Mouse (Mus musculus): ENCODE measurements around the gene Prdx3.

The Prdx3 gene

DNA sequence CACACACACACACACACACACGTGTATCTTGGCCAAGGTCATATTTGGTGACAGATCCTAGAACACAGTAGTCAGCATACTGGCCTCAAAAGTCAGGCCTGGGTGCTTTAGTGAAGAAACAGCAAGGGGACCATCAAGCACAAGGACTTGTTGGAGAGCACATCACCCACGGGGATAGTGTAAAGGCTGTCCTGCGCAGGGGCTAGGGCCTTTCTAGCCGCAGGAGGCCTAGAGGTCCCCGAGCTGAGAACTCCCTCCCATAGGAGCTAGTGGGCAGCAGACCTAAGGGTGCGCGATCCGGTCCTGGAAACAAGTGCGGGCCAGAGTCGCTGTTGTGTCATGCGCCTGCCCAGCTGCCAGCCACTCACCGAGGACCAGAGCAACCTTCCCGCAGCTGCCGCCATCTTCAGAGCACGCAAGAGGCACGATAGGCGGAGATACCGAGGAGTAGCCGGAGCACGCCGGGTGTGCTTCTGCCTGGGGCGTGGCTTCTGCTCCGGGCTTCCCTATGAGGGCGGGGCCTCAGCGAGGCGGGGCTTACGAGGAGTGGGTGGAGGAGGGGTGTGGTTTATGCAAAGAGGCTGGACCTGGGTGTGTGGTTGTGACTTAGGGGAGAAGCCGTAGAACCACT lies at the start of gene Prdx3:
Gene Prdx3, minus strand, starts transcription at position 493 of the 631 bp plus-strand sequence.
- peak; percentile 96 for DNase-seq (ENCODE audit: low read depth, low spot score)

DNA sequence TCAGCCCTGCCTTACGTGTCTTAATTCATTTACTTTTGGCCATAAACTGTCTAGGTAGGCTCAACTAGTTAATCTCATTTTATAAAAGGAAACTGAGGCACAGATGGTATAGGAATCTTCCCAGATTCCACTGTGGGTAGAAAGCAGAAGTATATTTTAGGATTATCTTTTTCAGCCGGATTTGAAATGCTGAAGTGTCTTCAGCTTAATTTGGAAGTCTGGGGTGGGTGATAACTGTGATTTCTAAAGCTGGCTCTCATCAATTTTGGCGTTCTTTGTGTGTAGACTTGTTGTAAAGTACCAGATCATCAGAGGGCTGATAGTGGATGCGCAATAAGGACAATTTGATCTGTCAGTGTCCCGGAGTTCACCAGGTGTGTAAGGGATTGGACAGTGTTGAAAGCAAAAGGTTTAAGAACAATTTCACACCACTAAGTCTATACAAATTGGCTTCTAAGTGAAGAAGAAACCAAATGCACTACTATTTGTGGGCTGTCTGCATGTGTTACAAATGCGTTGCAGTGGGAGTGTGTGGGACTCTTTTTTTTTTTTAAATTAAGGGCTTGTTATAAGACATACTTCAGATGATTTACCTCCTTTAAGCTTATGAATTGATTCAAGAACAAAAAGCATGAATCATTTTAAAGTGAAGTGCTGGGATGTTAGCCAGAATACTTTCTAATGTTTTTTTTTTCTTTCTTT lies 42.7 kb upstream of the Prdx3 start:
- no peak for DNase-seq (ENCODE audit: low read depth, low spot score)

DNA sequence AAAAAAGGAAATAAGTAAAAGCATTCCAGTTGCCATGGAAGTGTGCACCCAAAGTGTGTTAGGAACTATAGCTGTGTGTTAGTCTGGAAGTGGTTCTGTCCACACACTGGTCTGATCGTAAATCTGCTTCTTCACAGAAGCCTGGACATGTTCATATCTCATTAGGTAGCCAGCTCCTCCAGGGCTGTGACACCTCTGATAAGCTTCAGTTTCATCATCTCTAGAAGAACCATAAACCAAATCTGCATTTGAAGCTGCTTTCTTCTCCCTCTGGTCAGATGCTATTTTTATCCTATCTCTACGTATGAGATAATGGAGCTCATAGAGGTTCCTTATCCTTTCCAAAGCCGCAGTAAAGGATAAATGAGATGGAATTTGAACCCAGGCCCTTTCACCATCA lies 41.5 kb upstream of the Prdx3 start:
- DNase-seq (ENCODE audit: low read depth, low spot score), result no peak

DNA sequence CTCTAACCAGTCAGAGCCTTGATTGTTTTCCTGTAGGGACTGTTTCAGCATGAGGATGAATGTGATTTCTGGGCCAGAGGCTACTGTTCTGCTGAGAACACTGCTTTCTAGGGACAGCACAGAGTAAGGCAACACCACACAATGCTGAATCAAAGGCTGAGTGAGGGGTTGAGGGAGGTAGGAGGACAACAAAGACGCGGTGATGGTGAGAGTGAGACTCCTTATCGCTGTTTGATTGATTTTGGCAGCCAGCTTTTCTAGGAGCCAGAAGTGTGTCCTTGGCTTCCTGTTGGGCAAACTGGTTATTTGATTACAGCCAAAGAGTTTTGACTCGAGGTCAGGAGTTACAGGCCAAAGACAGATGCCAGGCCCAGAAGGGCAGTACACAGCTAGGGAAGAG lies 40.9 kb upstream of the Prdx3 start:
- no peak for DNase-seq (ENCODE audit: low read depth, low spot score)

DNA sequence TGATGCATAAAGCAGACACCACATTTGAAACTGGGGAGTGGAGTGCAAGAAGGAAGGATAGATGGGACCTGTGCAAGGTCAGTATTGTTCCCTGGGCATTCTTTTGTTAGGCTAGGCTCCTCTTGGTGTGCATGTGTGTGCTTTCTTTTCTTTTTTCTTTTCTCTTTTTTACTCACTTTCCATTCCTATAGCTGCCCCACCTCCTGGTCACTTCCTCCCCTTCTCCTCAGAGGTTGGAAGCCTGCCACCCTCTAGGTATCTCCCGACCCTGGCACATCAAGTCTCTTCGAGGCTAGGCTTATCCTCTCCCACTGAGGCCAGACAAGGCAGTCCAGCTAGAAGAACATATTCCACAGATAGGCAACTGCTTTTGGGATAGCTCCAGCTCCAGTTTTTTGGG lies 37.3 kb upstream of the Prdx3 start:
- DNase-seq (ENCODE audit: low read depth, low spot score), result no peak

DNA sequence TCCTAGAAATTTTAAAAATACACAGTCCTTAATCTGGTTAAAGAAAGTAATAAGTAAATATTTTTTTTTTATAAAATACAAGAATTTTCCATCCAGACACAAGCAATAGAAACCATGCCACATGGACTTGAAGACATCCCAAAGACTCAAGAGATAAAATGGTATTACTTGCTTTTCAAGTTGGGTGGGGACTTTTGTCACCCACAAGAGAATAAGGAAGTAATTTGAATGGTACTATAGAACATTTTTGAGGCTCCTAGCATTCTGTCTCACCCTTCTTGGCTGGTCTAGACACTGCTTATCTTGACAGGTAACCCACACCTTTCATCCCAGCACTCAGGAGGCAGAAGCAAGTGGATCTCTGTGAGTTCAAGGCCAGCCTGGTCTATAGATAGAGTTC lies 35.9 kb upstream of the Prdx3 start:
- peak; percentile 16 for DNase-seq (ENCODE audit: low read depth, low spot score)

DNA sequence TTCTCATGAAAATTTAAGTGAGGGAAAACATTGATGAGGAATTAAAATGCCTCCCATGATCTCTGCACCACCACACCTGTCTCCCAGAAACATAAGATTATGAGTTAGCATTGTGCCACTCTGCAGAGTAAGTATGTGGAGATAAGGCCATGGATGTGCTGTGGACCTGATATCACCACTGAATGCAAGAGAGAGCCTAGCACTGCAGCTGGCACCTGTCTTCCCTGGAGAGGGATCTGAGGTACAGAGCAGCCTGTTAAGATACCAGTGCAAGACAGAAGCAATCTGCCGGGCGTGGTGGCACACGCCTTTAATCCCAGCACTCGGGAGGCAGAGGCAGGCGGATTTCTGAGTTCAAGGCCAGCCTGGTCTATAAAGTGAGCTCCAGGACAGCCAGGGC lies 31.1 kb upstream of the Prdx3 start:
- DNase-seq (ENCODE audit: low read depth, low spot score), result no peak

DNA sequence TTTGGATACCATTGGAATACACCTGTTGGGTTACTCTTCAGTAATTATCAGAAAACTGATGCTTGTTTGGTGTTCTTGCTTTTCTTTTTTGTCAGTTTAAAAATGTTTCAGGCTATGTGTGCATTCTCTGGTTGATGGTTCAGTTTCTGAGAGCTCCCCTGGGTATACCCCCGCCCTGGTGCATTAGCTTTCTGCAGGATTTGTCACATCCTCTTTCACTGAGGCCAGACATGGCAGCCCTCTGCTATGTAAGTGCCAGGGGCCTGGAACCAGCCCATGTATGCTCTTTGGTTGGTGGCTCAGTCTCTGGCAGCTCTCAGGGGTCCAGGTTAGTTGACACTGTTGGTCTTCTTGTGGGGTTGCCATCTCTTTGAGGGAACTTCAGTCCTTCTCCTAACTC lies 29.6 kb upstream of the Prdx3 start:
- DNase-seq (ENCODE audit: low read depth, low spot score), result peak; percentile 52

DNA sequence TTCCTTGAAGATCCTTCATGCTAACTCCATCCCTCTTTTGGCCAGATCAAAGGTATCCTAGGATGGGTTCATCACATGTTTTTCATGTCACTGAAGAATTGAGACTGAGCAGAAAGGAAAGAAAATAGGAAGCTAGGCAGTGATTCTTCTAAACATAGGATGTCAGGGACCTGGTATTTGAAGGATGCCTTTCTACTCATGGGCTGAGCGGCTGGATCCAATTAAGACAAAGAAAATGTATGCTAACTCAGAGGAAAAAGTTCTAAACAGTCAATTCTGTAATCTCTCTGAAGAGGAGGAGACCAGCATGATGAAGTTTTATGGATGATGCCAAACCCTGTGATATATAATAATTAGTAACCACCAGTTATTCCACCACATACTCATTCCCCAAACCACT lies 28.8 kb upstream of the Prdx3 start:
- DNase-seq (ENCODE audit: low read depth, low spot score), result no peak

DNA sequence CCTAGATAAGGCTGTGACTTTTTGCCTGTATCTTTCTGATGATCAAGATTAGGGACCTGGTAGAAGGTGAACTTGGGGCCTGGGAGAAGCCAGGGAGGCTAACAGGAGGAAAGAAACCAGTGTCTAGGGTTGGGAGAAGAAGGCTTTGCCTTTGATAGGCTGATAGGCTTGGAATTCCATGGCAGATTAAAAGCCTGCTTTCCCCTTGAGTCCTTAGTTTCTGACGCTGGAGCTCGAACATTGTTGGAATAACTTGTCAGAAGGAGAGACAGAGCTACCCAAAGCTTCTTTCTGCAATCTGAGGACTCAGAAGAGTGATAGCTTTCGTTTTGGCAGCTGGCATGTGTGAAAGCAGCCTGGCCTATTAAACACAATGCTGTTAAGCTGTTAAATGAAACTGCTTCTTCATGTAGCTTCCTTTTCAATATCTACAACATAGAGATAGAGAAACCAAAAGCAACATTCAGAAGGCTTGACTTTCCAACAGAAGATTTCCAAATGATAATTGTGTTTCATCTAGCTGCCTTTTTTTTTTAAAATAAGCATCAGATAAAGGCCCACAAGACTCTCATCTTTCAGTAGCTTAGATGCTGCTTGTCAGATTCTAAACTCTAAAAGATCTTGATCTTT lies 21.0 kb upstream of the Prdx3 start:
- DNase-seq (ENCODE audit: low read depth, low spot score), result peak; percentile 63

DNA sequence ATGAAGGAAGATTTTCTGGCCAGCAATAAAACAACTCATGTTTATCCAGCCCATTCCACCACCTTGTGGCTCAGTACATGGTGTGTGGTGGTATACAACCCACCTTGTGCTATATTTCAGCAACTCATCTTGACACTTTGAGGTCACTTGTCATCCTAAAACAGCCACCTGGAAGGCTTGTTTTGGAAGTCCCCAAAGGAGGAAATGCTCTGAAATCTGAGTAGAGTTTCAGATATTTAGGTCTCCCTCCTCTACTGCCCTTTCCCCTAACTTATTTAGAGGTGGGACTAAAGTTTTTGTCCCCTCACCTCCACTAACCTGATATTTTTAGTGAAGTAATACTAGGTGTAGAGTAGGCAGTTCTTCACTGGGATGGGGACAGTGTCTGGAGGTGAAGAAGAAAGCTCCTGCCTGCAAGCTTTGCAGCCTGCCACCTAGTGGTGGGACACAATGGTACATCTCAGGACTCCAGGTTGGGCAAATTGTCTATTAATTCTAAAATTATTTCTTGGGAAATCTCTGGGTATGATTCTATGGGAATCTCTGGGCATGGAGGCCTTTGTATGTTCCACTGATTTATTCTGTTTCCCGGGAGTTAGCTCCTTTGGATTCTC lies 17.7 kb upstream of the Prdx3 start:
- peak; percentile 79 for DNase-seq (ENCODE audit: low read depth, low spot score)

DNA sequence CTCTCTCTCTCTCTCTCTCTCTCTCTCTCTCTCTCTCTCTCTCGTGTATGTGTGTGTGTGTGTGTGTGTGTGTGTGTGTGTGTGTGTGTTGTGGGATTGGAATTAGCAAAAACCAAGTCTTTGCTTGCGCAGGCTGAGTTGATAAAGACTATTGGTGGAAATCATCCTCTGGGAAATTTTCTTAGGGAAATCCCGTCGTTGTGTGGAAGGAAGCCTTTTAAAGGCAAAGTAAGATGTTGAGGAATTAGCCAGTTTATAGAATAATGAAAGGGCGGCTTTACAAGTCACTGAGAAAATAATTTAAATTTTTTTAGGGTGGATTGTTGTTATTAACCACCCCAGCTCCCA lies 16.7 kb upstream of the Prdx3 start:
- peak; percentile 39 for DNase-seq (ENCODE audit: low read depth, low spot score)

DNA sequence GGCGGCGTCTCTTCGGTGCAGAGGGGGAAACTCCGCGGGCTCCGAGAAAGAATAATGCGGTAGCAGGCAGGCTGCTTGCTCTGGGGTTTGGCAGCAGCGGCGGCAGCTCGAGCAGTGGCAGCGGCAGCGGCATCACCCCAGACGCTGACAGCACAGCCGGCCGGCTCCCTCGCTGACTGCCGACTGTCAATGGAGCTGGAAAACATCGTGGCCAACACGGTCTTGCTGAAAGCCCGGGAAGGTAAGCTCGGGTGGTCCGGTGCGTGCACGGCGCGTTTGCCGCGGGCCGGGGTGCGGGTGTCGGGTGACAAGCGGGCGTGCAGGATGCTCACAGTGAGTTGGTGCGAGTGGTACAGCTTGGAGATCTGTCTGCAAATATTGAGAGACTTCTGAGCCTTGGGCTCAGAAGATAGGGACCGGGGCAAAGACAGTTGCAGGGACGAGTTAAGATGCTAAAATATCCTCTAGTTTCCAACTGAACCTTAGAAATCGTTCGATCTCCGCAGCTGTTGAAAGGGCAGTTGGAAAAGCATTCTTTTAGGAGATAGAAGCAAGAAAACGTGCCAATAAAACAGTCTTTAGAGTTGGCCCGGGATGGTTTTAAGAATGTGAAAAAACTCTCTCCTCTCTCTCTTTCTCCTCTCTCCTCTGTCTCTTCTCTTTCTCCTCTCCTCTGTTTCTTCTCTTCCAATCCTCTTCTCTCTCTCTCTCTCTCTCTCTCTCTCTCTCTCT lies 16.2 kb upstream of the Prdx3 start:
- peak; percentile 88 for DNase-seq (ENCODE audit: low read depth, low spot score)

DNA sequence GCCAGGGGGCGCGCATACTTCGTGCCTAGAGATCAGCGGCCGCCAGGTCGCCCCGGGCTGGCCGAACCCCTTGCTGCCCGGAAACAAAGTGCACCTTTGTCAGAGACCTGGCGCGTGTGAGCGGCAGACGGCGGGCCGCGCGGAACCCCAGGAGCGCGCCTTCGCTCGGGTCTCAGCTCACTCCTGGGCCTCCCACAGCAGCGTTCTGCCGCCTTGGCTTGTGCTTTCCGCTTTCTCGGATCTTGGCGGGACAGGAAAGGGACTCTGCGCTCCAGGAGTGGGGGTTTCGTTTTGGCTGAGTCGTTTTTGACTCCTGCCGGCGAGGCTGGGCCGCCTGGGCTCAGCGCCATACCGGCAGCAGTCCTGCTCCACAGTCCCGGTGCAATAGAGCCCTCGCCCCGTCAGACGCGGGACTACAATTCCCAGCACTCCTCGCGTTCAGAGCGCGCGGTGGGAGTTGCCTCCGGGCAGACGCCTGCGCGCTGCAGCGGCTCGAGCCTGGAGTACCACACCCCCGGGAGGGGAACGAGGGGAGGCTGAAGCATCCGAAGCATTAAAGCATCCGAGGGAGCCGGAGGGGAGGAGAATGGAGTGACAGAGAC lies 15.5 kb upstream of the Prdx3 start, which contains the start of gene Grk5:
Gene Grk5, plus strand, starts transcription at position 36 of the 602 bp plus-strand sequence.
- peak; percentile 96 for DNase-seq (ENCODE audit: low read depth, low spot score)

DNA sequence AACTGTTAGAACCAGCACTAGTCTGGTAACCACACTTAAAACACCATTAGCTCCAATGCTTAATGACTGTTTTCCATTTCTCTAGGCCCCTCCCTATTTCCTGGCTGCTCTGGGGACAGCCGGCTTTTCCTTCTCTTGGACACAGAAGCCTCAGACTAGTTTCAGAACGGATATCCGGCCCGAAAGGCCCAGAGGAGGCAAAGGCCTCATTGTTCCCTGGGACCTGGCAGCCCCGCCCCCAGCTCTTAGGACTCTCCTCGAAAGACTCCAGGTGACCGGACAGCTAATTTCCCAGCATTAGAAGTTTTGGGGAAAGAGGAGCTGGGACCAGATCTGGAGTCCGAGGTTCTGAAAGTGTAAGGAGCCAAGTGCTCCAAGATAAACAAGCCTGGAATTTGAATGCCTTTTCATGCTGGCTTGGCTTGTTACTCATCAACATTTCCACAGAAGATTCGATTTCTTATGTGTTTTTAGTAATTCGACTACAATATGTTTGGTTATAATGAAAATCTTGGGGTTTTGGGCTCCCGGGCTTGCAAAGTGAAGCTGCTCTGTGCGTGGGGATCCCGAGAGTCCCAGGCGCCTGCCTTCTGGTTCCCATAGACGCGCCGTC lies 14.9 kb upstream of the Prdx3 start:
- DNase-seq (ENCODE audit: low read depth, low spot score), result no peak

DNA sequence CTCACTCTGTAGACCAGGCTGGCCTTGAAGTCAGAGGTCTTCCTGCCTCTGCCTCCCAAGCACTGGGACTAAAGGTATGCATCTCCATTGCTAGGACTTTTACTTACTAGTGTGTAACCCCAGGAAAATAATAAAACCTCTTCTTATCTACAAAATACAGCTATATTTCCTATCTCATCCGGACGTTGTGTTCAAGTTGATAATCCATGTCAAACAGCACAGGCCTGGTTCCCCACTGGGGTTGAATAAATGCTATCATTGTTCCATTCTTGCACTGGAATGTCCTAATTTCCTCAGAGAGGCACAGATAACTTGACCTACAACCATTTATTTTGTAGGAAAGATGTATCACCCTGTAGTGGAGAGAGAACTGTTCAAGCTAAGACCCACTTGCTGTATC lies 13.3 kb upstream of the Prdx3 start:
- no peak for DNase-seq (ENCODE audit: low read depth, low spot score)

DNA sequence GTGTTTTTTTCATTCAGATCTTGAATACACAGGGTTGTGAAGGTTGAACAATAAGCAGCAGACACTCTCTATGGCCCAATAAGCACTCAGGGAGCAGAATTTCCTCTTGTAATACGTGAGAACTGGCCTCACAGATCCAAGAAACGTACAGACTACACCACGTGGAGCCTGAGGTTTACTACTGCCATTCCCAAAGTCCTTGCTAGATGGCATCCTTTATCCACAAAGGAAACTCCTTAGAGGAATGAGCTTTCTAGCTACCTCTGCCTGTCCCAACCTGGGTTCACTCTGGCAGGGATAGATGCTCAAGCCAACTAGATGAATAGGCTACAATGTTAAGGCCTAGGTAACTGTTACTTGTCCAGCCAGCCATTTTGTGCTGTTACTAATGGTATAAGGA lies 8.8 kb upstream of the Prdx3 start:
- DNase-seq (ENCODE audit: low read depth, low spot score), result peak; percentile 35

DNA sequence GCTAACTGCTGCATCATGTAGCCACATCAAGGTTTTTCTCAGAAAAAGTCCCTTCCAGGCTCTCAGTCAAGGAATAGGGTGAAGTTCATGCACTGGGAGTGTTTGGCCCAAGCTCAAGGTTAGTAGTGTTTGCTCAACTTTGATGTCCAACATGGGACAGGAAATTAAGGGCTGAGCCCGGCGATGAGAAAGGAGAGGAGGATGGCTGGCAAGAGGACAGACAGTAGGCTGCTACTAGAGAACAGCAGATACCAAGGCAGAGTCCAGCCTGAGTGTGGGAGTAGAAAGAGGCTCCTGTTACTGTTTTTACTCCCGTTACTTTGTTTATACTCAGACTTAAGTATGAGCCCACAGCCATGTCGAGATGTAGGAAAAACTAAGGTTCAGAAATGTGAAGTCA lies 855 bp downstream of the Prdx3 start:
- DNase-seq (ENCODE audit: low read depth, low spot score), result peak; percentile 54

DNA sequence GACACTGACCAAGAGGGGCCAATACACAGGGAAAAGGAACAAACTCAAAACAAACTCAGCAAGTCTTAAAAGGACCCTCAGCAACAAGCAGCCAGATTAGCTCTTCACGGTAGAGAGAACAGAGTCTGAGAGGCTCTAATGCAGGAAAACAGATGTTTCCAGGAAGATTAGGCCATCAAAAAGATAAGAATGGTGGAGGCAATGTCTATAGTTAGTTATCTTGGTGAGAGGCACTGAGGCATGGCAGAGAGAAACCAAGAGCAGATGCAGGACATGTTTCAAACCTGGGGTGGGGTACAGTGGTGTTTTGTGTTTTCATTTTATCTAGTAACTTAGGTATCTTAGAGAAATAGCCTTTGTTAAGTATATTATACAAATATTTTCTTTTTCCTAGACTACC lies 2.1 kb downstream of the Prdx3 start:
- DNase-seq (ENCODE audit: low read depth, low spot score), result peak; percentile 41

DNA sequence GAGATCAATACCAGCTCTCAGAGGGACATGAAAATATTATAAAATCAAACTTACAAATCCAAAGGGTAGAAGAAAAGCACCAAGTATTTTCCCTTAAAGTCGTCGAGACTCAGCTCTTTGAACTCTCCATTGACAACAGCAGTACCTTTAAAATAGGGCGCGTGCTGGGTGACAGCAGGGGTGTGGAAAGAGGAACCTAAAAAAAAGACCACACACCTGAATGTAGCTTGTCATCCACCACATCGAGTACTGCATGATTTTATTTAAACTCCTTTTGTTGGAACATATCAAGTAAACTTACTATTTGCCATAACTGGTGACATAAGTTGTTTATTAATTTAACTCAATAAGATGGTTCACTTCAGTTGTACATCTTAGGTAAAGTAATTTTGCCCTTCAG lies 3.0 kb downstream of the Prdx3 start:
- DNase-seq (ENCODE audit: low read depth, low spot score), result peak; percentile 53

DNA sequence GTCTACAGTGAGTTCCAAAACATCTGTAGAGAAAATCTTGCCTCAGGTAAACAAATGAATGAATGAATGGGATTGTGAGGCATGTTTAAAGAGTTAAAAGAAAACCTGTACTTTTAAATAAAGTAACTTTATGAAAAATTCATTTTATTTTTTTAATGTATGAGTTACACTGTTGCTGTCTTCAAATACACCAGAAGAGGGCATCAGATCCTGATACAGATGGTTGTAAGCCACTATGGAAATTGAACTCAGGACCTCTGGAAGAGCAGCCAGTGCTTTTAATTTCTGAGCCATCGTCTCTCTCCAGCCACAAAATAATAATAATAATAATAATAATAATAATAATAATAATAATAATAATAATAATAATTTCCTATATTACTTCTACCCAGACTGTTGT lies 3.9 kb downstream of the Prdx3 start:
- no peak for DNase-seq (ENCODE audit: low read depth, low spot score)

Data from A20 (cell line).